Mouse (Mus musculus) embryo, embryonic 11 days (tissue): ENCODE measurements around the gene Ccdc85b.
A peak's percentile ranks its signal among the peaks of the same experiment; 100 is the strongest.

Experiments
- DNase-seq: peaks from one replicate; pipeline ENCODE4 v3.0.0-alpha.2; 2015

Ccdc85b gene

GRCm38 (mm10) chr19:5422895-5423443 lies 34.7 kb downstream of the Ccdc85b start:
- DNase-seq: no peak

- no peak for DNase-seq
Observed at GRCm38 (mm10) chr19:5422267-5422666, 35.4 kb downstream of the Ccdc85b start.

GRCm38 (mm10) chr19:5421784-5422183 lies 35.9 kb downstream of the Ccdc85b start:
- no peak for DNase-seq

GRCm38 (mm10) chr19:5420579-5420978 lies 37.1 kb downstream of the Ccdc85b start:
- no peak for DNase-seq

- no peak for DNase-seq
Observed at GRCm38 (mm10) chr19:5419630-5420029, 38.1 kb downstream of the Ccdc85b start.

GRCm38 (mm10) chr19:5418750-5419466 lies 38.8 kb downstream of the Ccdc85b start:
- no peak for DNase-seq

- no peak for DNase-seq
Observed at GRCm38 (mm10) chr19:5414534-5414957, 43.1 kb downstream of the Ccdc85b start.

GRCm38 (mm10) chr19:5413840-5414239 lies 43.9 kb downstream of the Ccdc85b start:
- no peak for DNase-seq

GRCm38 (mm10) chr19:5411961-5412360 lies 45.7 kb downstream of the Ccdc85b start:
- DNase-seq: no peak

- no peak for DNase-seq
Observed at GRCm38 (mm10) chr19:5410641-5411040, 47.1 kb downstream of the Ccdc85b start.

GRCm38 (mm10) chr19:5409068-5409467 lies 48.6 kb downstream of the Ccdc85b start:
- no peak for DNase-seq

- DNase-seq: no peak
Observed at GRCm38 (mm10) chr19:5408057-5409001, 49.4 kb downstream of the Ccdc85b start.

- DNase-seq: peak; percentile 81
Observed at GRCm38 (mm10) chr19:5407133-5407532, 50.6 kb downstream of the Ccdc85b start.

GRCm38 (mm10) chr19:5406531-5407126 lies 51.1 kb downstream of the Ccdc85b start:
- peak; percentile 49 for DNase-seq

GRCm38 (mm10) chr19:5405924-5406323 lies 51.8 kb downstream of the Ccdc85b start:
- no peak for DNase-seq
